Mouse (Mus musculus): ENCODE measurements around the gene Sdhb.

Sdhb gene

DNA sequence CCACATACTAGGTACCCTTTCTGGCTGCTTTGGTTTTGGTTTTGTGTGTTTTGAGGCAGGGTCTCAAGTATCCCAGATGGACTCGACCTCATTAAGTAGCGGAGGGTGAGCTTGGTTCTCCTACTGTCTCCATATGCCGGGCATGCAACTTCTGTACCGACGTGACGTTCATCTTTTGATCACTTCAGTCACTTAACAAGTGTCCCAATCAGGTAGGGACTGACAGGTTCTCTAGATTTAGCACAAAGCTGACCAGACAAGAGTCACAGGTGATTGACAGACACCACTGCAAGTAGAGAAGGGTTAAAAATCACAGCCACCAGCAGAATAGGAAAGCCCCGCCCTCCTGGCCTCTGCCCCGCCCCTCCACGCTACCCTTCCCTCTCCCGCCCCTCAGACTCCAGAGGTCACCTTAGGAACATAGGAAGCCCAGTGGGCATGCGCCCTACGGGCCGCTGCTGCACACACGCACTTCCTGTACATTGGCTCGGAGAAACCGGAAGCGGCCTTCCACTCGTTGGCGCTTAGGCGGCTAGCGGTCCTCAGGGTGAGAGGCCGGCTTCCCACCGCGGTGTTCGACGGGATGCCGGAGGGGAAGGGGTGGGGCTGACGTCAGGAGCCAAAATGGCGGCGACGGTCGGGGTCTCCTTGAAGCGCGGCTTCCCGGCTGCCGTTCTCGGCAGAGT lies at the start of gene Sdhb:
Gene Sdhb (plus strand): TSS at position 423 of the 686 bp plus-strand sequence.
- peak; percentile 95 to 96 for DNase-seq (ENCODE audit: low spot score in 2 of 2)

- no peak for DNase-seq (ENCODE audit: low spot score in 2 of 2)
Observed at GRCm38 (mm10) chr4:140911416-140911815, 49.6 kb upstream of the Sdhb start.

DNA sequence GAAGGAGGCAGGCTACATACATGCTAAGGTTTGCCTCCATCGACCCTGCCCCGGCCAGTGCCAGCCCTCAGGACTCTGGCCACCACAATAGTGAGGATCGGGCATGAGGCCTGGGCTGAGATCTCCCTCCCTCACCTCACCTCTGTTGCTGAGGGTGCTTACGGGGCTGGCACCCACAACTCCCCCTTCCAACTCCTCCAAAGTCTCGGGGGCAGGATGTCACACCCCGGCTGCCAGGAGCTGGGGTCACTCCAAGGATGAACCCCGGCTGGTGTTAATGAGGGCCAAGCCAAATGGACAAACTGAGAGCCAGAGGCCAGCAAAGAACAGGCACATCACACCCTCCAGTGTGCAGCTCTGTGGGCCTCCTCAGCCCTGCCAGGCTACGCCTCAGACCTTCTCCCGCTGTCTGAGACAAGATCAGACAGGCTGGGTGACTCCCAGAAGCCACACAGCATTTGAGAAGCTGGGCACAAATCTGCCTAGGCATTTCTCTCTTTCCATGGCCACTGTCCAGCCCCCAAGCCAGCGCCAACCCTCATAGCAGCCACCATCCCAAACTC lies 48.7 kb upstream of the Sdhb start:
- DNase-seq (ENCODE audit: low spot score in 2 of 2): no peak

GRCm38 (mm10) chr4:140913565-140913964 lies 47.4 kb upstream of the Sdhb start:
- DNase-seq (ENCODE audit: low spot score in 2 of 2): no peak

- peak in 1 of 2 experiments; percentile 38 for DNase-seq (ENCODE audit: low spot score in 2 of 2)
Observed at GRCm38 (mm10) chr4:140914731-140915131, 46.3 kb upstream of the Sdhb start.

DNA sequence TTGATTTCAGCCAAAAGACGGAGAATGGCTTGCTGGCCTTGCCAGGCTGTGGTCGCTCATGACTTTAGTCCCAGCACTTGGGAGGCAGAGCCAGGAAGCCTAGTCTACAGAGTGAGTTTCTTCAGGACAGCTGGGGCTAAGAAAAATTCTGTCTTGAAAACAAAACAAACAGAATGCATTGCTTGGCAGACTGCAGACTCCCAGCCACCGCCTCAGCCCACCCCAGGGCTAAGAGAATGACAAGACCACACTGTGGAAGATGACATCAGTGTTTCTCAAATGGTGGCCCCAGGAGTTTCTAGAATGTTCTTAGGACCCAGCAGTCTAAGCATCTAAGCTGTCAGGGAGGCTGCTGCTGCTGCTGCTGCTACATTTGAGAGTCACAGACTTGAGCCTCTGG lies 45.8 kb upstream of the Sdhb start:
- DNase-seq (ENCODE audit: low spot score in 2 of 2): no peak

DNA sequence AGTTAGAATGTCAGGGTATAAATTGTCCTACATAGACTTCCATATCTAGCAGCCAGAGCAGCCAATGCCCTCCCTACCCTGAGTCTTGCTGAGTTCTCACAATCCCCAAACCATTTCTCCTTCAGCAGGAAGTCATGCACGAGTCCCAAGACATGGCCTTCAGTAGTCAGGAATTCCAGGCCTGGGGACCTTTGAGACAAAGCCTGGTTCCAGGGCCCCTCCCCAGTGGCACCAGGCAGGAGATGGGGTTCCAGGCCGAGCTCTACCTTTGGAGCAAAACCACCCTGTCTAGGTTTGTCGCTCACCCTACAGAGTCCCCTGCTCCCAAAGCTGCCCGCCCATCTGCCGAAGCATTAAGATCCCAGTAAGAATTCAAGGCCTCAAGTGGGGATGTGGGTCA lies 44.7 kb upstream of the Sdhb start:
- no peak for DNase-seq (ENCODE audit: low spot score in 2 of 2)

GRCm38 (mm10) chr4:140917451-140917850 lies 43.6 kb upstream of the Sdhb start:
- DNase-seq (ENCODE audit: low spot score in 2 of 2): no peak

DNA sequence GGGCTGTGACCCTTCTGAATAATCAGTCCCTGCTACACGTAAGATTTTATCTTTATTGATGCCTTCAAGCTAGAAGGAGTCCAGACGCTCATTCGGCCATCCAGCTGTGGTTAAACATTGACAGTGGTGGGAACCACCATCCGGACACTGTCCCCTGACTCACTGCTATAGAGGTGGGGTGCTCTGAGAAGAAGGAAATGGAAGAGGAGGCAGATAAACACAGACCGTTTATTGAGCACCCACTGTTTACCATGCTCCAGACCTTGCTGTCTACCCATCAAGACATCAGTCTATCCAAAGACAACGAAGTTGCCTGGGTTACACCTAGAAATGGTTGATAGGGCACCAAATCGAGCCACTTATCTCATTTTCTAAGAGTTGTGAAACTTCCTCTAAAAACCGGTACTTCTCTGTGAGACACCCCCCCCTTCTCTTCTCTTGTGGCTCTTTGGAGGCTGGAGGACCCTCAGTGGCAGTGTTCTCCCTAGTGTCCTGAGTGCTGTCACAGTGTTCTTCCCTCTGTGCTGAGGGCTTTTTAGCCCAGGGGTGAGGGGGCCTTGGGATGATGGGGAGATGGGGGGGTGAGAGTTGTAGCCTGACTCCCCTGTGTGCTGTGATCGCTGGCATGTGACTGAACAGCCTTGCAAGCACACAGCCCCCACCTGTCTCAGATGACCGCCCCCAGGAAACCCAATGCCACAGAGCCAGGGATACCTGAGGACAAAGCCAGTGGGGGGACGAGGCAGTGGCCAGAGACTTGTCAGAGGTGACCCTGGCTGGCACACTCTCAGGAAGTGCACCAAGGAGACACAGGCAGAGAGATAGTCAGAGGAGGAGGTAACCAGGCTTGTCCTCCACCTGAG lies 40.8 kb upstream of the Sdhb start:
- no peak for DNase-seq (ENCODE audit: low spot score in 2 of 2)

GRCm38 (mm10) chr4:140922508-140922907 lies 38.5 kb upstream of the Sdhb start:
- DNase-seq (ENCODE audit: low spot score in 2 of 2): no peak

DNA sequence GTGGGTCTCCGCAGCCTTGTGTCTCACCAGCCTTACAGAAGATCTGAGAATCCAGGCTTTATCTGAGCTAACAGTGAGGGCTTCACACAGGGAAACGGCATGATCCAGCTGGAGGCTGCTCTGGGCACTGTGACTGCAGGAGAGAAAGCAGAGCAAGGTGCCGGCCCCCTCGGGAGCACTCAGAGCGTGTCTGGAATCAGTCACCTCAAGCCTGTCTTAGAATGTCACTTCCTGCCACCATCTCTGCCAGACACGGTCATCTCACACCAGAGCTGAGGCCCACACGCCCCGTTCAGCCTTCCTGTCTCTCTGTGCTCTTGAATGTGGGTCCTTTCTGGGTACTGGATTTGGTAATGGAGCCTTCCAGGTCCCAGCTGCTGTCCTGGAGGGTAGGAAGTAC lies 35.4 kb upstream of the Sdhb start:
- DNase-seq (ENCODE audit: low spot score in 2 of 2): no peak

DNA sequence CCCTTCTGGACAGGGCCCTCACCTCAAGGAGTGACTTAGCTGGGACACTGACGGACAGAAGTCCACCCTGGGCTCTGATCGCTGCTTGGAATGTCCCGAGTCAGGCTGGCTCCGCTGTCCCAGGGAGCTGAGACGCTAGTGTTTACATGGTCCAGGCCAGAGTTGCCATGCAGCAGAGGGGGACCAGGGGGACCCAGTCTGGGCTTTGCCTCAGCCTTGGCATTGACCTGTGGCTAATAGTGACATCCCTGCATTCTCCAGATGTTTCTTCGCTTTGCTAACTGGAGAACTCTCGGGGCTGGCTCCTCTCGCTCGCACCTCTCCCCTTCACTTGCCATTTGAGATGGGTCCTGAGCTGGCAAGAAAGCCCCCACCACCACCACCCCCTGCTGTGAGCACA lies 32.7 kb upstream of the Sdhb start:
- no peak for DNase-seq (ENCODE audit: low spot score in 2 of 2)

DNA sequence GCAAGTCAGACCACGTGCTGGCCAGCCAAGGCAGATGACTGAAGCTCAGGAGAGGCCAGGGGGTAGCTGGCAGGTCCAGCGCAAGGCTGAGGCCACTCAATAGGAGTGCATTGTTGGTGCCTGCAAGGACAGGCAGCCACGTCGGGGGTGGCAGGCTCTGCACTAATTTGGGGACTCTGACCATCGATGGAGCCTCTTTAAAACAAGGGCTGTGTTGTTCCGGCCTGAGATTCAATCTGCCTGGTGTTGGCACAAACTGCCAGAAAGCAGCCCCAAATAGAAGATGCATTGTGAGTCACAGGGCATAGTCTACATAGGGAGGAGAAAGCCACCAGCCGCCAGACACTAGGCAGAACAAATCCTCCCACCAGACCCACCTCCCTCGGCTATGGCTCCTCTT lies 31.3 kb upstream of the Sdhb start:
- DNase-seq (ENCODE audit: low spot score in 2 of 2): peak; percentile 48 to 66

GRCm38 (mm10) chr4:140930900-140931470 lies 30.0 kb upstream of the Sdhb start:
- no peak for DNase-seq (ENCODE audit: low spot score in 2 of 2)

DNA sequence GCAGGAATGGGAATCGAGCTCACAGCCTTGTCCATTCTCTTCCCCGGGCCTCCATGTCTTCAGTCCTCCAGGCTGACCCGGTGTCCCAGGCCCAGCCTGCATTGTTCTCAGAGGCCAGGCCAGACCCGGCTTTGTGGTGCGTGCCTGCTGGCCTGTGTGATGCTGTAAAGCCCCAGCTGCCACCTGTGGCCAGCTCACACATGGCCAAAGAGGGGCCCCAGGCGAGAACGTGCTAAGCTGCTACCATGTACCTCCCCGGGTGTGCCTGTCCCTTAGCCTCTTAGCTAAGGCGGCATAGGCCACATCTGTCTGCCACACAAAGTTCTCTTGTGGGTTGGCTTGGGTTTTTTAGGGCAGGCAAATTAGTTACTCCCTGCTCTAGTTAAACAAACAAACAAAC lies 25.4 kb upstream of the Sdhb start:
- DNase-seq (ENCODE audit: low spot score in 2 of 2): no peak

DNA sequence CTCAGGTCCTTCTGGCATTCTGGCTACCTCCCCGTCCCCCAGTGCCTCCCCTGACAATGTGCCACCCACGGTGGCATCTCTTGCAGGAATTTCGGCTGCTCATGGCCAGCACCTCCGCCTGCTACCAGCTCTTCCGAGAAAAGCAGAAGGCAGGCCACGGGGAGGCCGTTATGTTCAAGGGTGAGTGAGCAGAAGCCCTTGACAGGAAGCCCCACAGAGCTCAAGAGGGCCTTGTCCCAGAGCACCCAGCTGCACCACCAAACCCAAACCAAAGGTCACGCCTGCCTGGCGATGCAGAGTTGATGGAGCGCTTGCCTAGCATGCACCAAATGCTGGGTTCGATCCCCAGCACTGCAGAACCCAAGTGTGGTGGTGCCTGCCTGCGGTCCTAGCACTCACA lies 16.6 kb upstream of the Sdhb start:
- no peak for DNase-seq (ENCODE audit: low spot score in 2 of 2)

- DNase-seq (ENCODE audit: low spot score in 2 of 2): no peak
Observed at GRCm38 (mm10) chr4:140944961-140945442, 16.0 kb upstream of the Sdhb start.

DNA sequence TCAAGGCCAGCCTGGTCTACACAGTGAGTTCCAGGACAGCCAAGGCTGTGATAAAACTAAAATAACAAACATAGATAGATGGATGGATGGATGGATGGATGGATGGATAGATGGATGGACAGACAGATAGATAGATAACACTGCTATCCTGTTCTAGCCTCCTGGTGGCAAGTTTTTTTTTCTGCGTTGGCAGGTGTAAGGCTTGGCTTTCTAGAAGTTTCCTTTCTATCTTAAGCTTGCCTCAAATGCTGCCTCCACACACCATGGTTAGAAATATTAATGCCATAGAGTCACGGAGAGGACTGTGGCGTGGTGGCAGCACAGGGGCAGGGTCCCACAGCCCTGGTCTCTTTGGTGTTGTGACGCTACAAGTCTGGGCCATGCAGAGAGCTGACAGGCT lies 15.4 kb upstream of the Sdhb start:
- DNase-seq (ENCODE audit: low spot score in 2 of 2): no peak

DNA sequence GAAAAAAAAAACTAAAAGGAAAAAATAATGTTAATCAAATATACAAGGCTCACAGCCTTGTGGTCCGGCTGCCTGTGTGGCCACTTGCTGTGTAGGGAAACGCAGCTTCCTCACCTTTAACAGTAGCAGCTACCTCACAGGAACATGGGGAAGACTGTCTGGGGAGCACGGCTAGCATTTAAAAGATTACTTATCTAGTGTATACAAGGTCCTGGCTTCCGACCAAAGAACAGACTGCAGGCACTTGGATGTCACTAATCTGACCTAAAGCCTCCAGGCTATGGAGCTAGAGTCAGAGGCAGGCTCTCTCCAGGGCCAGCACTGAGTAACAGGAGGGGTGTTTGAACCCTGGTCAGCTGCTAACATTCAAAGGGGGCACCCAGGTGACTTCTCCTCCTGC lies 15.0 kb upstream of the Sdhb start:
- no peak for DNase-seq (ENCODE audit: low spot score in 2 of 2)

DNA sequence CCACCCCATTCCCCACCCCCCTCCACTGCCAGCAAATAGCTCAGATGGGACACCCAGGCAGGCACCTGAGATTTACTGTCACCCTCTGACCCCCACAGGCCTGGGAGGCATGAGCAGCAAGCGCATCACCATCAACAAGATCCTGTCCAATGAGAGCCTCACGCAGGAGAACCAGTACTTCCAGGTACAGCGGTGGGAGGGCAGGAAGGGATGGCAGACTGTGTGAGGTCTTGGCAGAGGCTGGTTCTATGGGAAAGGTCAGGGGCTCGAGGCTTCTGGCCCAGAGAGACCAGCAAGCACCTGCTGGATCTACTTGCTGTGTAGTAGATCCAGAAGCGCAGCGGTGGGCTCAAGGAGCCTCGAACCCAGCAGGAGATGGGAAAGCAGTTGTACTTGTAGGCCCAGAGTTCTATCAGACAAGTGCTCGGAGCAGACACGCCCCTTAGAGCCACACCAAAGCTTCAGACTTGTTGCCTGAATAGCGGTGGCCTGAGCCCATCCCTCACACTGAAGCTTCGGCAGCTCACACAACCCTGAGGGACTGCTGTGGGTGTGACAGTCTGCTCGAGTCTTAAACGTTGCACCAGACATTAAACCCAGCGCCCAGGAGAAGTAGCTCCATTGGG lies 14.3 kb upstream of the Sdhb start:
- DNase-seq (ENCODE audit: low spot score in 2 of 2): no peak

GRCm38 (mm10) chr4:140947487-140948440 lies 13.2 kb upstream of the Sdhb start:
- no peak for DNase-seq (ENCODE audit: low spot score in 2 of 2)

All from right cerebral cortex, adult 2 months (tissue).